Mouse (Mus musculus) A20 (cell line): Measurements from ENCODE around the gene 5330417H12Rik.

Source experiments
- DNase-seq: peaks from one replicate; pipeline ENCODE4 v3.0.0-alpha.2; 2011; ENCODE audit warnings: low read depth, low spot score

The 5330417H12Rik gene

DNA sequence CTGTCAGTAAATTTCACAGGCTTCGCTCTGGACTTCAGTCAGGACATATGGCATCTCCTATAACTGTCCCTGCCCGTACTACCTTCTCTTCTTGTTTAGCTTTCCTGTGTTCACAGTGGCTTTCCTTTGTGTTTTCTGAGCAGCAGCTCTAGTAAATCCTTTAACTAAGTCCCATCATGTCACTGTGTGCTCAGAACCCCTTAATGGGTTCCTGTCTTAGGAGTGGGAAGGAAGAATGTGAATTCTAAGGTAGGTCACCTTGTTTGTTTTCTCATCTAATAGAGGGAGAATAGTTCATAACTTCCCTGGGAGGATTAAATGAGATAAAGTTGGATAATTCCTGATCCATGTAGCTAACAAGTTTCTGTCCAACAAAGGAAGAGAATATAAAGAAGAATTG, at the start of gene 5330417H12Rik:
Gene 5330417H12Rik, minus strand, starts transcription at position 101 of the 400 bp plus-strand sequence.
- no peak for DNase-seq

DNA sequence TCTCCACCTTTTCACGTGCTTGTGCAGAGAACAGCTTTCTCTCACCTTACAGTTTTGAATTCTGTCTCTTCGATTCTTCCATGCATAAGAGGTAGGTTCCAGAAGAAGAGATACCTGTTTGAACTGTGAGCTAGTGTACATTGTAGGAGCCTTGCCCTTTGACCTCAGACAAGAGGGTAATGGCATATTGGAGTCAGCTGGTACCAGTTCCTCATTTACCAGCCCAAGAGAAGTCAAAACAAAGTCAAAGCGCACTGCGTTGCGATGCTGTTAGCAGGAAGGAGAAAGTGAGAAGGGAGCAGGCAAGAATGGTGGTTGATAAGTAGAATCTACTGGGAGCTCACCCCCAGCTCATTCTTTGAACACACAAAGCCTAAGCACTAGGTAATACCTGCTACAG, 43.6 kb upstream of the 5330417H12Rik start:
- DNase-seq = peak; percentile 55

DNA sequence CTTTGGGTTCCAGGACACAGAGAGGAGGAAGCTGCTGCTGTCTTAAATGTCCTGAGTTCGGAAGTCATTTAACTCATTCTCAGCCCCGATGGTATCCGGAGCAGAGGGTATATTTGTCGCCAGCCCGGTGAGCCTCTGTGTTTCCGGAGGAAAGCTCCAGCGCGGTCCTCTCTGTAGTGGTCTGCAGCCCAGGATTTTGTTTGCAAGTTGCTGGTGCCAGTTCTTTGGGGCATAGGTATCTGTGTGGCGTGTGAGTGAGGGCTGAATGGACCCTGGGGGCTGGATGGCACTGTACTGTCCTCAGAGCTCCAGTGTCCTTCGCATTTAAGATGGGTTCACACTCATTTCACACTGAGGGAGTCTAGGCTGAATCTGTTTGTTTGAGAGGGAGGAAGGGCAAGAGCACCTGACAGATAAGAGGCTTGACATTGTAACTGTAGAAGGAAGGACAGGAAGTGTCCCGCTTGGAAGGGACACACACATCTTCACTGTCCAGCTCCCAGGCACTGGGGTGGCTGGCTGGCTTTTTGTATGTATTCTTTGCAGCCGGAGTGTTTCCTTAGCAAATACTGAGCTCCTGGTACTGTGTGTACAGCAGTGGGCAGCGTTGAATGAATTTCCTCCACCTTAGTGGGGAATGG, 41.4 kb upstream of the 5330417H12Rik start:
- no peak for DNase-seq

DNA sequence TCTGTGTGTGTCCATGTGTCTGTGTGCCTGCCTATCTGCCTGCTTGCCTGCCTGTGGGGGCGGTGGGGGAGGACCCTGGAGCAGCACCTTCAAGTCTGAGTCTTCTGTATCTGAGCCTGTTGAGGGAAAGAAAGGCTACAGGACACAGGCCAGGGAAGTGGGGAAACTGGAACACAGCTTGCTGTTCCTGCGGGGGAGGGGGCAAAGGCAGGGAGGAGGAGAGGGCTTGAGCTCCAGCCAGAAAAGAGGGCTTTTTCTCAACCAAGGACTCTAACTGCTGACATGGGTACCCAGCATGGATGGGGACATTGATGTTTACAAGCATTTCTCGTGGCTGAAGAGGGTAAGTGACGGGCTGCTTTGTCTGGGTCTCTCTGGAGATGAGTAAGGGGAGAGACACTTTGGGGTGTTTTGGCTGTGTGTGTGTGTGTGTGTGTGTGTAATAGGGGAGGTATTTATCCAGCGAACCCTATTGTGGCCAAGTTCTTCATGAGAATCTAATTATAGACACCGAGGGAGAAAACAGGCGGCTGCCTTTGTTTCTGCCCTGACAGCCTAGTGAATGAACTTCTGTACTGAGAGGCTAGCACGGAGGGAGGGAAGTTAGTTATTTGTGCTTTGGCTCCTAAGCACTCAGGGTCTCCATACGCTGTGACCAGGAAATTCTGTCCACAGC, 40.8 kb upstream of the 5330417H12Rik start:
- no peak for DNase-seq

DNA sequence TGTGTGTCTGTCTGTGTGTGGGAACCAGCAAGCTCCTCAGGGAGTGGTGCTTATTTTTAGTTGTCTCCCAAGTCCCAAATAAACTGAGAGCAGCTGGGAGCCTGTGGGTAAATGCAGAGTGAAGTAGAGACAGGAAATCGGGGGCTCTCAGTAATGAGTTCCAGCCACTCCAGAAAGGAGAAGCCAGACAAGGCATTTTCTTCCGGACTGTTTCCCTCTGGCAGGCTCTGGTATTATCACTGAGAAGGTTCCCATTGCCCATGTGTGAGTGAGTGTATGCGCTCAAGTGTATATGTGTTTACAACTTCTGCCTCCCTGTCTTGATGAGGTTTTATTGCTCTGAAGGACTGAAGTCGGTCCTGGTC, 40.2 kb upstream of the 5330417H12Rik start:
- DNase-seq = no peak

DNA sequence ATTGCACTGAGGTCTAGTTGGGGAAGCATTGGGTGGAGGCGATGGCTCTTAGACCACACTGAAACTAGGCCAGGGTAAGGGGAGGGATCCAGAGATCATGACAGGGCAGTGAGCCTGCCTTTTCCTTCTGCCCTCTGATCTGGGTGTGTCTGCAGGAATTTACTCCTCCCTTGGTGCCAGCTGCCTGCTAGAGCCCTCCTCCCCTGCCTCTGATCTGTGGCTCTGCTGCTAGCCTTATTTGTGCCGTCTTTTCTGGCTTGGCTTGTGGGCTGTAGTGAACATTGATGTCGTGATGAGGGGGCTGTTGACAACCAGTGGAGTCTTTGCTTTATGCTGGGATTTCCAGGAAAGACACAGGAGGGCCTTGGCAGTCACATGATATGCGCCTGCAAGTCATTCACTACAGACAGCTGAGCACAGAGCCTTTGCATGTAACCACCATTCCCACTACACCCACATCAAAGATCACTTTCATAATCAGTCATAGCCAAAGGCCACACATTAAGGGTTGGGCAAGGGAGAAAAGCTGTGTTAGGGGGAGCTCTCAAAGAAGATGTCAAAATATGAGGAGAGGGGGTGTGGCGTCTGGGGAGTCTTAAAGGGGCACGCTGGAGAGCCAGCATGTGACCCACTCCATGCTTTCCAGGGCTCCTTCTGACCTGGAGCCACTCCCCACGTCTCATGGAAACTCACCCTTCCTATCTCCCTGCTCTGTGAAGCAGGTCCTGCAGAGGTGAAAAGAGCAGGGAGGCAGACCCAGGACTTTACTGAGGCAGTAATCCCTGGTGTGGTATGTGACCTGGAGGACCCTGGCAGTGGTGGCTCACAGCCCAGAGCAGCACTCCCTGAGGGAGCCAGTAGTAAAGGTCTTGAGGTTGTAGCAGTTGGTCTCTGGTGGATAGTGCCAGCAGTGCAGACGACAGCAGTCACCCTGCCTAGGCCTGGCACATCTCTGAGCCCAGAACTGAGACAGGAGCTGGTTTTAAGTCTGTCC, 39.4 kb upstream of the 5330417H12Rik start:
- DNase-seq = no peak

DNA sequence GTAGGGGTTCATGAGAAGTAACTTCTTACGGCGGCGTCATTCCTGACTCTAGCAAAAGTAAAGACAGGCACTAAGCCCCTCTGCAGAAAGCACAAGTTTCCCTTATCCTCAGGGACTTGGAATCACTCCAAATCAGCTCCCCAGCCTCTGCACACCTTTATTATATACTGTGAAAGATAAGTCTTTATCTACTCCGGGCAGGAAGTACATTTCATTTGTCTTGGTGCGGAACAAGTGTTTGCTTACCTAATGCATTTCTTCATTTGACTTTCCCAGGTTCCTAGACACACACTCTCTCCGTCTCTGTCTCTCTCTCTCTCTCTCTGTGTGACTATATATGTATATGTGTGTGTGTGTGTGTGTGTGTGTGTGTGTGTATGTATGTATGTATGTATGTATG, 38.7 kb upstream of the 5330417H12Rik start:
- DNase-seq = no peak

DNA sequence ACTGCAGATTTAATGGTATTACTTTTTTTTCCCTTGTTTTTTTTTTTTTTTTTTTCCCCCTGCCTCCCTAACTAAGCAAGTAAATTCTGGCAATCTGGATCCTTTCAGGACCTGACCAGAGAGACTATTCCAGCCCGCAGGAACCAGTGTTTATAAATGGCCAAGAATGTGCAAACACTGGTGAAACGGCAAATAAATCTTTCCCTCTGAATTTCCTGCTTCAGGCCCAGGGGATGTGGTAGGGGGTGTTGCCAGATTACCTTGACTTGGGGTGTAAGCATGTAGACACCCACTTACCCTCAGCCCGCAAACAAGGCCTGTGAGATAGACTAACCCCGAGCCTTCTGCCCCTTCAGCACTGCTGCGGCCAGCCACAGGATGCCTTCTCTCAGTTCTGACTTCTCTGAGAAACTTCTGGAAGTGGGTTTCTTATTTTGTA, 36.9 kb upstream of the 5330417H12Rik start:
- DNase-seq = no peak

DNA sequence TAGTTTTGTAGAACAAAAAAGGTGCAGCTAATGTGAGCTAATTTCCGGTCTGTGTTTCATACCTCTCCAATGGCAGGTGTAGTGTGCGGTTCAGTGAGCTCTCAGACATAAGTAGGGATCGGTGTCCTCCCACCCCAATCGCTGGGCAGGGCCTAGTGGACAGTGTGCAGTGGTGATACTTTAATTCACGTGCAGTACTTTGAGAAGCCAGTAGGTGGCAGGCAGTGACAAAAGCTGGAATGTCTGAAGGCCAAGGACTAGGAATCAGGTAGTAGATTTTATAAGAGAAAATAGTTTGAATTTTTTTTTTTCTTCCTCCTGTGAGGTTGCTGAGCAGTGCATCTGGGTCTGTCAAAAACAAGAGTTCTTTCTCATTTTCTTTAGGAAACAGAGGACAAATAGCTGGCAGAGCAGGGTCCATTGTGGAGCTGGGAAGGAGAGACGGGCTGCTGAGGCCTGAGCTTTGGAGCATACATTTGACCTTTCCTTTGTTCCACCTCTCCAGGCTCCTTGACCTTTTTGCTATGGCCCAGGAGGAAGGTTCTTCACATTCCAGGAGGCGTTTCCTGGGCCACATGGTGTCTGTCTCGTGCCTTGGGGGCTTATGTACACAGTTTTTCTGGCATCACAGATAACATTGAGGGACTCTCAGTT, 36.4 kb upstream of the 5330417H12Rik start:
- DNase-seq = peak; percentile 69

DNA sequence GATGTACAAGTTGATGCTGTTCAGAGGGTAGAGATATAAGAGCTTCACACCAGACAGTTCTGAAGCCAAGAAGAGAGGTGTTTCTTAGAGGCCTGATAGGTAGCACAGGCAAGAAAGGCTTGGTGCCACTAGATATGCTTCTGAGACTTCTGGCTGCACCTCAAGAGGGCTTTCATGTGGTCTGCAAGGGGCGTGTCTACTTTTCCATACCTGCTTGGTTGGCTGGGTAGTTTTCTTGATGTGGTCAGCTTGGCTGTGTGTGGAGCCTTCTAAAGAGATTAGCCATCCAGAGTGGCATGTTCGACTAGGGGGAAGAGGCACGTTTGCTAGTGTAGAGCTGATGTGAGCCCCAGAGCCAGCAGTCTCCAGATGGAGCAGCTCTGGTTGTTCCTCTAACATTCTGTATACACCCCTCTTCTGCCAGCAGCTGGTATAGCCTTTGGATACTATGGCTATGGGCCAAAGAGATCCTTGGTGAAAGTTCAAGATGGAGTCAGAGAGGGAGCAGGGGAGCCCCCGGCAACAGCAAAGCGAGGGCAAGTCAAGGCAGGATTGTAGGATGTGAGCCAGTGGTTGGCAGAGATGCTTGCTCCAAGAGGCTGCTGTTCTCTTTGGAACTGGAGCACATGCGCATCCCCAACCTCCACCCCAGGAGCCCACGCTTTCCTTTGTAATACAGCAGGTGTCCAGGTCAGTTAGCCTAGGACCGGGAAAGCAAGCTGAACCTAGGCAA, 34.4 kb upstream of the 5330417H12Rik start:
- DNase-seq = no peak

DNA sequence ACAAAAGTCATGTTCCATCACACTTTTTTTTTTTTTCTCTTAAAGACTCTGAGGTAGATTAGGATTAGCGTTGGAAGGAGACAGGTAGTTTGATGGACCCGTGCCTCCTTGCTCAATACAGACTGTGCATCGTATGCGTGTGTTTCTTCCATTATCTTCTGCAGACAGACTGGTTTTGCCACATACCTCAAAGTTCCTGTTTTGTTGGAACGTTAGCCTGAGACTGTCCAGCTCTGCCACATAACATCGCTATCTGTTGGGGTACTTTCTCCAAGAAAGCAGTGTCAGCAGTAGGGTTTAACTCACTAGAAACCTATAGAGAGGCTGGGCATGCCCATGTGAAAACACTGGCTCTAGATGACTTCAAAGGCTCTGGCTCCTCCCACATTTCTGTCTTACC, 31.5 kb upstream of the 5330417H12Rik start:
- DNase-seq = no peak

DNA sequence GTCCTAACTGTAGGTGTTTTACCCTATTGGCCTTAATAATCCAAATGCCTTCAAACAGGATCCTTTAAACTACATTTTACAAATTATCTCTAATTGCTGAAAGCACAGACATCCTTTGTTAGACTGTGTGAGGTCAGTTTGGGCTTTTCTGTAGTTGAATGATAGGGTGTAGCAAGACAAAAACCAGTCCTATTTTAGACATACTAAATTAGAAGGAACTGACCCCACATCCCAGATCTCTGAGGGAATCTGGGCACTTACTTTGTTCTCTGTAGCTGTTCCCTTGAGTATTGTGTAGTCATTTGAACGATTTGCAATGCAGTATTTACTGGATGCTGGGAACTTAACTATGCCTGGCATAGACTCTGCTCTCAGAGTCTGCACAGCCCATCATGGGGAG, 26.9 kb upstream of the 5330417H12Rik start:
- DNase-seq = no peak

DNA sequence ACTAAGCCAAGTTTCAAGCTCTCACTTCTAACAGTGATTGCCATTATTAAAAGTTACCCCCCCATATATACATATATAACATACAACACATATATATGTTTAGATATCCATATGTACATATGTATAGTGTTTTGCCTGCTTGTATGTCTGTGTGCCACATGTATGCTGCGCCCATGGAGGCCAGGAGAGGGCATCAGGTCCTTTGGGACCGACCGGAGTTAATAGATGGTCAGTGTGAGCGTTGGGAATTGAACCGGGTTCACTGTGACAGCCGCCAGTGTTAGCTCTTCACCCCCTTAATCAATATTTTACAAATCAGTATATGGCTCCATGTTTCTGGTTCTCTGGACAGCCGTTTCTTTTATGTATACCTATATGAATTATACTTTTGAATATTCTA, 25.0 kb upstream of the 5330417H12Rik start:
- DNase-seq = no peak

DNA sequence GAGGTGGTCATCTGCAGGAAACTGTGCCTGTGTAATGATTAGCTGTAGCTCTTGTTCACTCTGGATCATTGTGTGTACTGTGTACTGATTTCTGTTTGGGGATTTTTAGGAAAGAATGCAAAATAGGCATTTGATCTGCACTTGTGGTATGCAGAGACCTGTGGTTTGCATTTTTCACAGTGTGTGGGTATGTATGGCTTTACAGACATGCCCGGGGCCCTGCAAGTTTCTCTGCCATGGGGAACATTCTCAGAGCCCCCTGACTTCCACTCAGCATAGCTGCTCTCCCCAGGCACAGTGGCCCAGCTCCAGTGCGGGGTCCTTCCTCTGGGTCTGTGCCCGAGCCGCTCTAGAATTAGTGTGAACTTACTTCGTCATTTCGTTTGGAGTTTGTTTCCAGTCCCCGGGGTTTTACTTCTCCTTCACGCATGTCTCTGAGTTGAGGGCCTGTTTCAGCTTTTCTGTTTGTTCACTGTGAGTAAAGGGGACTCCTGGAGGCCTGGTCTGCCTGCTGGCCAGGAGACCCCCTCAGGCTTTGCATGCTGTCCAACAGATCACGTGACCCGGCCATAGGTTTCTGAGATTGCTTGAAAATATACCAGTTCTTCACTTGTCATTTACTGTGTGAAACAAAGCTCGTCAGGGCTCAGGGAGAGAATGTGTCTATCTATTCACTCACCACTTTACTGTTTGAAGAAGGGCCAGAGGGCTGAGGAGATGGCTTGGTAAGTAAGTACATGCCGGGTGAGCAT, 24.2 kb upstream of the 5330417H12Rik start:
- DNase-seq = peak; percentile 53

DNA sequence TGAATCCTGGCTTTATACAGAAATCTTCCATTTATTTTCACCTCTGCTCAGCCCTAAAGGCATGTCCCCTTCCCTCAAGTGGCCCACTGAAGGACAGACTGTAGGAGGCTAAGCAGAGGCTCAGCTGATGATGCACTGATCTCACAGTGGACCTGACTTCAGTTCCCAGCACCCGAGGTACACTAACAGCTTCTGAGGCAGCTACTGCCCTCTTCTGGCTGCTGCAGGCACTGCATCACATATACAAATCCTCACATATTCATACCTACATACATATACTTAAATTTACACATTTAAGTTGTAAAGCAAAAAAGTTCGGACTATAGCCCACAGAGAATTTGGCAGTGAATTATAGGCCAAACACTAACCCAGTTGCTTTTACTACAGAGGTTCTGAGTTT, 20.0 kb upstream of the 5330417H12Rik start:
- peak; percentile 20 for DNase-seq

DNA sequence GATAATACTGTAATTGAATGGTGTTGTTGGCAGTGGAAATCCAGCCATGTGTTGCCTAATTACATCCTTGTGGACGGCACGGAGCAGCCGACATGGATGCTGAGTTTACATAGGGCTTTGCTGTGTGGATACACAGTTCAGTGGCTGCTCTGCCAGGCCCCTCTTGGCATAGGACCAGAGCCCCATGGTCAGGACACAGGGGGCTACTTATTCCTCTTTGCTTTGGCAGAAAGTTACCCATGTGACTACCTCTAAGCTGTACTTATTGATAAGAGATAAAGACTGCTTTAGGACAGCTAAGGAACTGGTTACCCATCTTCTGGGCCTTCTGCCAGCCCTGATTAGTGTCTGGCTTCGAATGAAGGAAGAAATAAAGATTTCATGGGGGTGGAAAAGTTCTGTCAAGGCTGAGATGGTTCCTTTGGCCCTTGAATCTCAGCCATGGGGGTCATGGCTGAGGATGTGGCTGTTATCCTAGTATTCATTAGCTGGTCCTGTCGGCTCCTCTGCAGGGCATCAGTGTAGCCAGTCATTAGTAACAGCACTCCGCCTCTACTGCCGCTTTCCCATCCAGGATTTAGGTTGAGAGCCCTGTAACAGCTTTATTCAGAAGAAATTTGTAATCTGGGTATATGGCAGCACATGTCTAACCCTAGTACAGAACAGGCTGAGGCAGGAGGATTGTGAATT, 17.8 kb upstream of the 5330417H12Rik start:
- DNase-seq = no peak

DNA sequence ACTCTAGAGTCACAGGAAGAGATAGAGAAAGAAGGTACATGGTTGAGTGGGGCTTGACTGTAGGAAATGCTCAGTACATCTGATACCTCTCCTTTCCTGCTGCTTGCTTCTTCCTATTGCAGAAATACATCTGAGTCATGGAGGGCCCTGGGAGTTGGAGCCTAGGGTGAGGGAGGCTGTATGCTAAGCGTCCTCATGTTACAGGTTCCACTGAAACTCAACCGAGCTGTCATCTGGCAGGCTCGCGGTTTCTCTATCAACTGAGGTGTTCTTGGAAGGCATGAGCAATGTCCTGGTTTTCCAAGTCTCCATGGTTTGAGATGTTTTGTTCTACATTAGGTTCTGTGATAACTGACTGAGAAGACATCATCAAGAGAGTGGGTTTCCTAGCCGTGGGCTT, 13.1 kb upstream of the 5330417H12Rik start:
- no peak for DNase-seq

DNA sequence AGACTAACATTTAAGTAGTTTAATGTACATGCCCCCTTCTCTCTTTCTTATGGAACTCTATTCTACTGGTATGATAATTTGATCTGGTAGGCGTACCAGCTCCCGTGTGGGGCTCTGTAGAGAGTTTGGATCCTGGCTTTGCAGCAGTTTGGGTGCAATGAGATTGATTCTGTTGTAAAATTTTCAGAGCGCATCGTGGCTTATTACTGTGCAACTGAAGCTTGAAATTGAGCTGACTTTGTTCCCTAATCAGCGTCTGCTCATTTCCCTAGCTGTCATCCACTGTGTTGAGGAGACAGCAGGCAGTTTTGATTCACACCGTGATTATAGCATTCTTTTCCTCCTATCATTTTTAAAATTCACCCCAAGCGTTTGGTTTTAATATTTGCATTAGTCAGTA, 12.4 kb upstream of the 5330417H12Rik start:
- DNase-seq = no peak

DNA sequence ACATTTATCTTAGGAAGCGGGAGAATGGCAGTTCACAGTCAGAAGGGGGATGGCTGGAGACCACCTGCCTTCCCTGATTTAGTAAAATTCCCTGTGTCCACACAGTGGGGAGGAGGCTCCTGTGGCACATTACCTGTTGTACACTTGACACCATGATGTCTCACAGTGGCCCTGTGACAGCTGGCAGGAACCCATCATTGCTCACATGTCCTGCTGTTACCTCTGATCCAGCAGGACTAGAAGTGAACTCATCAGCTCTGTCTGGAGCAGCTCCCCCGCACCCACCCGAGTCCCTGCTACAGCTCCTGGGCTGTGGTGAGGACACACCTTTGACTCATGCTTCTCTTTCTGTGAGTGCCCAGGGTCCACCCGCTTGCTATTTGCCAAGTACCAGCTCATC, 8.2 kb upstream of the 5330417H12Rik start:
- no peak for DNase-seq

DNA sequence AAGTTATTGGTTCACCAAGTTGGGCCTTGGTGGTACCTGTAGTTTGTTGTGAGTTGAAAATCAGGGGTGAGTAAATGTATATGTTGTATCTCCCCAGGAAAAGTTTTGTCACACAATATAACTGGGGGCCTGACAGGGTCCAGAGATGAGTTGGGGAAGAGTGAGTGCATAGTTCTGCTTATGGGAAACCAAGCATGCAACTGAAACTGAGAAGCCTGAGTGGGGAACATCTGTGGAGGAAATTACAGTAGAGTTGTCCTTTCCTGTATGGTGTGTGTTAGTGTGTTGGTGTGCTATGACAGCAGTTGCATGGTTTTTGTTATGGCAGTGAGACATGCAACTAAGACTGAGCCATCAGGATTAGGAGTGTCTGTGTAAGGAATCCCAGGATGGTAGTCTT, 3.4 kb upstream of the 5330417H12Rik start:
- peak; percentile 50 for DNase-seq
